ENCODE assay signal across 15 mouse cellular contexts in genomic region chr12:80527727-80528389, GRCm38 (mm10). TPM values are rescaled to one million over a fixed set of nuclear protein-coding genes. Genes with fewer than 3 reads are reported as not detected.
A peak's percentile ranks its signal among the peaks of the same experiment; 100 is the strongest.
DNase-seq lines count a peak whose midpoint lies in the region; ATAC-seq and TF ChIP-seq lines count a peak whose summit lies in the region.
"Had no signal": no experiment of that assay in that cellular context is flagged by ENCODE, and none has a peak within 500 bp of the region (broad histone marks: within the 10 kb centered on the region; RNA-seq: fewer than 3 reads in every experiment).

No protein-coding gene starts in this region.

- H3K4me3 ChIP-seq in midbrain, embryonic 14.5 days (replicated peaks; ENCODE audit: low read depth, low read length) = no peak overlapping the region
- H3K4me3 ChIP-seq in midbrain, embryonic 11.5 days (ENCODE audit: low read depth, low read length) = no peak overlapping the region
- no peak overlapping the region for H3K4me3 ChIP-seq in forebrain, embryonic 14.5 days (ENCODE audit: low read depth, low read length)
- no peak overlapping the region for H3K4me3 ChIP-seq in hindbrain, postnatal 0 days (ENCODE audit: low read length)
- no peak overlapping the region for H3K4me3 ChIP-seq in neural tube, embryonic 15.5 days (replicated peaks)
- H3K4me3 ChIP-seq: megakaryocyte, embryonic 14.5 days had no signal

- WGBS in midbrain, embryonic 14.5 days = 76% methylated on average over 5 of the region's 5 CpGs
- WGBS in midbrain, embryonic 11.5 days = 80% methylated on average over 5 of the region's 5 CpGs
- WGBS in forebrain, embryonic 14.5 days = 64% methylated on average over 5 of the region's 5 CpGs
- 63% methylated on average over 5 of the region's 5 CpGs for WGBS in hindbrain, postnatal 0 days
- 73% methylated on average over 5 of the region's 5 CpGs for WGBS in neural tube, embryonic 15.5 days

- H3K36me3 ChIP-seq in midbrain, embryonic 14.5 days (ENCODE audit: control insufficient read depth, insufficient read depth, low read length) = no peaks in the 10 kb centered on the region
- no peaks in the 10 kb centered on the region for H3K36me3 ChIP-seq in midbrain, embryonic 11.5 days (ENCODE audit: control insufficient read depth, insufficient read depth, low read length)
- H3K36me3 ChIP-seq in forebrain, embryonic 14.5 days (ENCODE audit: control insufficient read depth, insufficient read depth, low read length) = no peaks in the 10 kb centered on the region
- H3K36me3 ChIP-seq in hindbrain, postnatal 0 days (ENCODE audit: insufficient read depth, low read length) = no peaks in the 10 kb centered on the region
- H3K36me3 ChIP-seq in neural tube, embryonic 15.5 days = no peaks in the 10 kb centered on the region

- no peak for TF ChIP-seq CTCF in hindbrain, postnatal 0 days (IDR thresholded peaks at IDR 0.05; ENCODE audit: low read depth)

- no peaks in the 10 kb centered on the region for H3K27me3 ChIP-seq in midbrain, embryonic 14.5 days (ENCODE audit: control insufficient read depth, insufficient read depth, low read length)
- no peaks in the 10 kb centered on the region for H3K27me3 ChIP-seq in midbrain, embryonic 11.5 days (ENCODE audit: control insufficient read depth, insufficient read depth, low read length)
- no peaks in the 10 kb centered on the region for H3K27me3 ChIP-seq in forebrain, embryonic 14.5 days (replicated peaks; ENCODE audit: control insufficient read depth, insufficient read depth, low read length)
- H3K27me3 ChIP-seq in hindbrain, postnatal 0 days (ENCODE audit: insufficient read depth, low read length) = no peaks in the 10 kb centered on the region
- H3K27me3 ChIP-seq in neural tube, embryonic 15.5 days (replicated peaks) = no peaks in the 10 kb centered on the region

- peaks cover 19% of the 10 kb centered on the region for H3K4me1 ChIP-seq in midbrain, embryonic 14.5 days (ENCODE audit: control insufficient read depth, insufficient read depth, low read length)
- peaks cover 17% of the 10 kb centered on the region for H3K4me1 ChIP-seq in midbrain, embryonic 11.5 days (ENCODE audit: control insufficient read depth, insufficient read depth, low read length)
- H3K4me1 ChIP-seq in forebrain, embryonic 14.5 days (ENCODE audit: control insufficient read depth, insufficient read depth, low read length) = peaks cover 22% of the 10 kb centered on the region
- H3K4me1 ChIP-seq in hindbrain, postnatal 0 days (ENCODE audit: insufficient read depth, low read length) = peaks cover 12% of the 10 kb centered on the region; the same call in 1 of the 2 replicates
- H3K4me1 ChIP-seq in neural tube, embryonic 15.5 days = peaks cover 51% of the 10 kb centered on the region
- H3K4me1 ChIP-seq: megakaryocyte, embryonic 14.5 days had no signal

- DNase-seq in midbrain, embryonic 14.5 days = peak; percentile 50
- no peak for DNase-seq in midbrain, embryonic 11.5 days (ENCODE audit: low spot score, missing footprints)
- DNase-seq in forebrain, embryonic 14.5 days (ENCODE audit: low spot score) = peak; percentile 50
- peak; percentile 33 for DNase-seq in hindbrain, postnatal 0 days (ENCODE audit: low spot score)
- DNase-seq in adrenal gland, adult 18-20 months (ENCODE audit: low spot score in 2 of 2) = no peak
- DNase-seq in lung, postnatal 4 days = no peak
- no peak for DNase-seq in gastrocnemius, postnatal 10 days
- DNase-seq: cerebellum, postnatal 25 days; heart, postnatal 14 days; liver, postnatal 0 days; thymus, postnatal 25 days had no signal

- peak; percentile 34; the same call in 1 of the 2 replicates for ATAC-seq in midbrain, embryonic 14.5 days (ENCODE audit: low FRiP score, low TSS enrichment)
- ATAC-seq in midbrain, embryonic 11.5 days (ENCODE audit: low FRiP score) = no peak
- 0 out of 2 replicates have a peak, but pooled peaks have one; percentile 24 for ATAC-seq in forebrain, embryonic 14.5 days
- ATAC-seq in hindbrain, postnatal 0 days = peak; percentile 69
- ATAC-seq in neural tube, embryonic 15.5 days (ENCODE audit: low FRiP score) = peak; percentile 45; the same call in 1 of the 2 replicates
- ATAC-seq: CD4-positive, CD25-positive, alpha-beta regulatory T cell, adult 4 months; liver, postnatal 0 days had no signal

- H3K9ac ChIP-seq in midbrain, embryonic 14.5 days (replicated peaks; ENCODE audit: low read length) = no peak overlapping the region
- no peak overlapping the region for H3K9ac ChIP-seq in midbrain, embryonic 11.5 days (ENCODE audit: low read length)
- H3K9ac ChIP-seq in forebrain, embryonic 14.5 days (ENCODE audit: low read length) = peak overlapping the region; percentile 17; the same call in 1 of the 2 replicates
- no peak overlapping the region for H3K9ac ChIP-seq in hindbrain, postnatal 0 days (replicated peaks; ENCODE audit: low read length)
- no peak overlapping the region; the same call in 1 of the 2 replicates for H3K9ac ChIP-seq in neural tube, embryonic 15.5 days (replicated peaks)
- H3K9ac ChIP-seq: liver, postnatal 0 days had no signal

- H3K9me3 ChIP-seq in midbrain, embryonic 14.5 days (ENCODE audit: control insufficient read depth, low read length) = no peaks in the 10 kb centered on the region
- no peaks in the 10 kb centered on the region for H3K9me3 ChIP-seq in midbrain, embryonic 11.5 days (ENCODE audit: control insufficient read depth, low read length)
- no peaks in the 10 kb centered on the region for H3K9me3 ChIP-seq in forebrain, embryonic 14.5 days (replicated peaks; ENCODE audit: control insufficient read depth, low read length)
- H3K9me3 ChIP-seq in hindbrain, postnatal 0 days (ENCODE audit: low read length) = no peaks in the 10 kb centered on the region
- no peaks in the 10 kb centered on the region for H3K9me3 ChIP-seq in neural tube, embryonic 15.5 days (replicated peaks)

- 0 out of 2 replicates have a peak overlapping the region, but pooled peaks have one; percentile 61 for H3K27ac ChIP-seq in midbrain, embryonic 14.5 days (replicated peaks; ENCODE audit: low read depth, low read length)
- H3K27ac ChIP-seq in midbrain, embryonic 11.5 days (ENCODE audit: low read depth, low read length) = no peak overlapping the region
- peak overlapping the region; percentile 66 for H3K27ac ChIP-seq in forebrain, embryonic 14.5 days (ENCODE audit: low read depth, low read length)
- H3K27ac ChIP-seq in hindbrain, postnatal 0 days = peak overlapping the region; percentile 43; the same call in 1 of the 2 replicates
- H3K27ac ChIP-seq in neural tube, embryonic 15.5 days (replicated peaks) = peak overlapping the region; percentile 60

- H3K4me2 ChIP-seq in midbrain, embryonic 14.5 days (ENCODE audit: low read length) = no peak overlapping the region
- no peak overlapping the region for H3K4me2 ChIP-seq in midbrain, embryonic 11.5 days
- H3K4me2 ChIP-seq in forebrain, embryonic 14.5 days (ENCODE audit: low read length) = no peak overlapping the region; the same call in 1 of the 2 replicates
- no peak overlapping the region for H3K4me2 ChIP-seq in hindbrain, postnatal 0 days (ENCODE audit: low read depth, low read length)
- H3K4me2 ChIP-seq in neural tube, embryonic 15.5 days = no peak overlapping the region

RNA-seq across cellular contexts. Expression of gene Galnt16, which starts 9.8 kb away (rescaled TPM):
- polyA plus RNA-seq in midbrain, embryonic 14.5 days (2014; fragmentation: Nextera tagmentation; extraction: Ambion mirVana) = 21.7 and 30.4 TPM in 2 replicates
- polyA plus RNA-seq in midbrain, embryonic 11.5 days (2014; fragmentation: Nextera tagmentation; extraction: Ambion mirVana) = 13.1 and 14.0 TPM in 2 replicates
- polyA plus RNA-seq in forebrain, embryonic 14.5 days (2014; fragmentation: Nextera tagmentation; extraction: Ambion mirVana) = 14.7 and 14.8 TPM in 2 replicates
- 67.9 and 72.1 TPM in 2 replicates for total RNA-seq in hindbrain, postnatal 0 days (2014; rRNA removed)
- polyA plus RNA-seq in hindbrain, postnatal 0 days (2015; fragmentation: Nextera tagmentation; extraction: Ambion mirVana) = 26.5 and 28.2 TPM in 2 replicates
- 32.9 and 35.0 TPM in 2 replicates for polyA plus RNA-seq in neural tube, embryonic 15.5 days (2015; fragmentation: Nextera tagmentation; extraction: Ambion mirVana)
- 10 to 100 TPM in 1 of 2 experiments, 1 to 10 TPM in 1; 8.9 to 10.3 TPM for total RNA-seq in adrenal gland, adult 18-20 months (2021)
- total RNA-seq in gastrocnemius, postnatal 10 days (2021) = 10 to 100 TPM; 15.9 to 20.7 TPM
- total RNA-seq: granulocyte monocyte progenitor cell, adult 5-6 weeks had no signal

Comparison
In these comparisons a context has a peak if more than half of its experiments do, and no peak if none do; other contexts are left out.
1. DNase-seq: peak in midbrain, embryonic 14.5 days (single experiment), forebrain, embryonic 14.5 days (single experiment) and hindbrain, postnatal 0 days (single experiment); none in midbrain, embryonic 11.5 days (single experiment), adrenal gland, adult 18-20 months (0 of 2), lung, postnatal 4 days (0 of 2) and gastrocnemius, postnatal 10 days (single experiment).